Mouse (Mus musculus): ENCODE measurements around the gene Ap3m1. TPM values are rescaled to one million over a fixed set of nuclear protein-coding genes. Genes with fewer than 3 reads are reported as not detected.

The Ap3m1 gene
- polyA plus RNA-seq, 1 experiment from 2014 or later: 64.6 TPM

DNA sequence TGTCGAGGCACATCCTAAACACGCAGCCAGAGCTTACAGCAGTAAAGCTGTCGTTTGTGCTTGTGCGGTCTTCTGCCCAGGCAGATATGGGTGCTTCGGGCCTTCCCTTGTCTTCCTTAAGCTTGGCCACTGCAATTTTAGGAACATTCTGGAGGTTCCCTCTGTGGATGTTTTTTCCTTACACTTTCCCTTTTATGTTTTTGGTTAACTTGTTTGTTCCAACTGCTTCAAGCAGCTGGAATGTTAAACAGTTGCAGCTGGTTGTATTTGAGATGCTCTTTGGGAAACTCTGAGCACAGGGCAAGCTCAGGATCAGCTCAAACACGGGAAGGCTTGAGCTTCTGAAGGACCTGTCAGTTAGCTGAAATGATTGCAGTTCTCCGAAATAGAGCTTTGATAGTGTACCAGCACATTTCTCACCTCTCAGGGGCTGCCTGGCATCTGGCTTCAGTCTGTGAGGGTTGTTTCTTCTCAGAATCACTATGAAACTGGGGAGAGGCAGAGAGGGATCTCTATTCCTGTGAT, 34.6 kb upstream of the Ap3m1 start:
- H3K9ac ChIP-seq: peak overlapping the region; percentile 61
- H3K4me1 ChIP-seq: peaks cover 70% of the 10 kb centered on the region
- ATAC-seq (ENCODE audit: extremely low read depth, insufficient number of reproducible peaks, low FRiP score, low TSS enrichment): no peak
- H3K27ac ChIP-seq (replicated peaks): peak overlapping the region; percentile 89
- H3K27me3 ChIP-seq (replicated peaks): no peaks in the 10 kb centered on the region
- no peaks in the 10 kb centered on the region for H3K9me3 ChIP-seq
- H3K36me3 ChIP-seq: 0 out of 2 replicates have a peak, but pooled peaks cover under 1% of the 10 kb centered on the region
- 27% methylated on average over 7 of the region's 7 CpGs for WGBS
- H3K4me3 ChIP-seq: peak overlapping the region; percentile 16; the same call in 1 of the 2 replicates
- H3K4me2 ChIP-seq: peak overlapping the region; percentile 48

DNA sequence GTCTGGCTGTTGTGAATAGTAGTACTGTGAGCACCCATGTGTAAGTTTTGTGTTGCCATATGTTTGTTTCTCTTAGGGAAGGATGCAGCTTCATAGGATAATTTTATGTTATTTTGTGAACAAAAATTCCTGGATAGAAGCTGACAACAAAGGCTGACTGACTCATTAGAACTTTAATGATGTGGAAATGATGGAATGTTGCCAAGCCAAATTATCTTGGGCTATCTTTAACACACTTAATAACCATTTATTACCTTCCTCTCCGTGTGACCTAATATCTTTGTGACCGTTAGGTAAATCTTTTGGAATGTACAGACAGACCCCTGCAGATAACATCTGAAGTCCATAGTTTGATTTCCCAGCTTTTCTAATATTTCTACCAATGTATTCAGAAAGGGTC, 33.8 kb upstream of the Ap3m1 start:
- Histone ChIP-seq H3K27ac (replicated peaks) (peak overlapping the region; percentile 89), H3K9me3 (no peaks in the 10 kb centered on the region), H3K4me1 (peaks cover 76% of the 10 kb centered on the region), H3K4me2 (no peak overlapping the region; the same call in 1 of the 2 replicates), H3K36me3 (no peaks in the 10 kb centered on the region), H3K9ac (no peak overlapping the region), H3K27me3 (replicated peaks) (no peaks in the 10 kb centered on the region), H3K4me3 (no peak overlapping the region)
- 16% methylated on average over 2 of the region's 2 CpGs for WGBS
- no peak for ATAC-seq (ENCODE audit: extremely low read depth, insufficient number of reproducible peaks, low FRiP score, low TSS enrichment)

- no peak overlapping the region for H3K4me3 ChIP-seq
- H3K4me2 ChIP-seq: no peak overlapping the region
- ATAC-seq (ENCODE audit: extremely low read depth, insufficient number of reproducible peaks, low FRiP score, low TSS enrichment): no peak
- no peaks in the 10 kb centered on the region for H3K9me3 ChIP-seq
- H3K27ac ChIP-seq (replicated peaks): peak overlapping the region; percentile 89
- H3K9ac ChIP-seq: no peak overlapping the region
- WGBS: 61% methylated on average over 5 of the region's 5 CpGs
- H3K27me3 ChIP-seq (replicated peaks): no peaks in the 10 kb centered on the region
- no peaks in the 10 kb centered on the region for H3K36me3 ChIP-seq
- H3K4me1 ChIP-seq: peaks cover 79% of the 10 kb centered on the region
These were observed 33.4 kb upstream of the Ap3m1 start for GRCm38 (mm10) chr14:21085666-21086065.

DNA sequence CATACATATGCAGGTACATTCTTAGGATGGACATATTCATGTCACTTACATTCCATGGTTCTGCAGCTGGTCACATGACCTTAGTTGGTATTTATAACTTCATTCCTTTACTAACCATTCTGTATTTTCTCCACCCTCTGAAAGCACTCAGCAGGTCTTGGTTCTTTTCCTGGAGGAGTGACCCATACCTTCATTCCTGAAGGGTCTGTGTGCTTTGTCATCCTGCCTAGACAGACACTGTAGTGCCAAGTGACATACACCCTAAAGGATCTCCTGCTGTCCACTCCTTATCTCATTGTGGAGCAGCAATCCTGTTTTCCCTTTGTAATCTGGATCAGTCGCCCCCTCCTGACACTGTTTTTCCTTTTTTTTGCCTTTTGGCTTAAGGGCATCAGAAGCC, 30.5 kb upstream of the Ap3m1 start:
- Histone ChIP-seq H3K9ac (no peak overlapping the region), H3K27me3 (replicated peaks) (no peaks in the 10 kb centered on the region), H3K4me1 (peaks cover 72% of the 10 kb centered on the region), H3K36me3 (no peaks in the 10 kb centered on the region), H3K4me3 (no peak overlapping the region), H3K27ac (replicated peaks) (peak overlapping the region; percentile 69), H3K9me3 (no peaks in the 10 kb centered on the region), H3K4me2 (peak overlapping the region; percentile 3; the same call in 1 of the 2 replicates)
- ATAC-seq (ENCODE audit: extremely low read depth, insufficient number of reproducible peaks, low FRiP score, low TSS enrichment): no peak
- 5% methylated on average over 1 of the region's 1 CpGs for WGBS

DNA sequence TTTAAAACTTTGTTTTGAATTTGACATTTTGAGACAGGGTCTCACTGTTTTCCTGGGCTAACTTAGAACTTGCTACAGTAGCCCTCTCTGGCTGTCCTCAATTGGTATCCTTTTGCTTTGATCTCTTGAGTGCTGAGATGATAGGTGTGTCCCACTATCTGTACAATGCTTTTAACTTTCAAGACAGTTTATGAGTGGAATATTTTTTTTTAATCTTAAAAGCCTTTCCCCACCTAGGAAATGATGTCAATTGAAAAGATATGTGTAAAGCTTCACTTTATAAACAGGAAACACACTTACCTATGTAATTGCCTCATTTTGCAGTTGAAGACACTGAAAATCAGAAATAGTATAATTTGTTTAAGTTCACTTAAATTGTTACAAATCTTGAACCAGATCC, 26.2 kb upstream of the Ap3m1 start:
- ATAC-seq (ENCODE audit: extremely low read depth, insufficient number of reproducible peaks, low FRiP score, low TSS enrichment): no peak
- Histone ChIP-seq H3K36me3 (no peaks in the 10 kb centered on the region), H3K4me1 (peaks cover 74% of the 10 kb centered on the region), H3K4me2 (peak overlapping the region; percentile 79), H3K4me3 (peak overlapping the region; percentile 75), H3K27ac (replicated peaks) (peak overlapping the region; percentile 92), H3K9ac (no peak overlapping the region), H3K27me3 (replicated peaks) (no peaks in the 10 kb centered on the region), H3K9me3 (no peaks in the 10 kb centered on the region)

- peak overlapping the region; percentile 79 for H3K4me2 ChIP-seq
- H3K27me3 ChIP-seq (replicated peaks): no peaks in the 10 kb centered on the region
- H3K36me3 ChIP-seq: no peaks in the 10 kb centered on the region
- peak overlapping the region; percentile 75 for H3K4me3 ChIP-seq
- H3K9me3 ChIP-seq: no peaks in the 10 kb centered on the region
- H3K4me1 ChIP-seq: peaks cover 72% of the 10 kb centered on the region
- 25% methylated on average over 4 of the region's 4 CpGs for WGBS
- H3K9ac ChIP-seq: peak overlapping the region; percentile 44; the same call in 1 of the 2 replicates
- no peak for ATAC-seq (ENCODE audit: extremely low read depth, insufficient number of reproducible peaks, low FRiP score, low TSS enrichment)
- H3K27ac ChIP-seq (replicated peaks): peak overlapping the region; percentile 92
These were observed 25.6 kb upstream of the Ap3m1 start for GRCm38 (mm10) chr14:21077939-21078338.

DNA sequence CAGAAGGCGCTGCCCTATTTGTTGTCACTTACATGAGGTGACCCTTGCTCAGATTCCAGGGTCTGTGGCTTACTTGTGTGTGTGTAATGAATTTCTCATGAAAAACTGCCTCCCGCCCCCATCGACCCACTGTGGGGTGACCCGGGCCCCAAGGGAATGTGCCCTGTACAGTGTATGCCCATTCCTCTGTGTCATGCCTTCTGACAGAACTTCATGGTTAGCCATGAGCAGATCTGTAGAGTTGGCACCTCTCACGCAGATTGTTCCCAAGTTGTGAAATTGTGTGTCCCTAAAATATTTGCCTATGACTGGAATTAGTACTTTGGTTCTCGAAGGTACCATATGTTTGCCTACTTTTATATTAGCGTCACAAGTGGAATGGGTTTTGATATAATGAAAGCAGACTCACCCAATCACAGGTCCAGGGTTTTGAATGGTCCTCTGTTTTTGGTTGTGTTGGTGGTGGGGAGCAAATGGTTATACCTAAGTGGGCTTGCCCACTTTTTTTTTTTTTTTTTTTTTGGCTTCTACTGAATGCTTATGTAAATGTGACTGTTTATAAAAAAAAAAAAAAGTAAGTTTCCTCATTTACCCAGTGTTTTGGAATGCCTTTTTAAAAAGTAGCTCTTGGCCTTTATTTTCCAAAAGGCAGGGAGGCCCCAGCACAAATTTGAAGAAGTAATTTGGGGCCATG, 24.3 kb upstream of the Ap3m1 start:
- Histone ChIP-seq H3K27me3 (replicated peaks) (no peaks in the 10 kb centered on the region), H3K36me3 (no peaks in the 10 kb centered on the region), H3K9me3 (no peaks in the 10 kb centered on the region), H3K27ac (replicated peaks) (peak overlapping the region; percentile 92), H3K9ac (peak overlapping the region; percentile 89), H3K4me3 (peak overlapping the region; percentile 75), H3K4me2 (peak overlapping the region; percentile 79), H3K4me1 (peaks cover 64% of the 10 kb centered on the region)
- ATAC-seq (ENCODE audit: extremely low read depth, insufficient number of reproducible peaks, low FRiP score, low TSS enrichment): no peak
- 30% methylated on average over 7 of the region's 7 CpGs for WGBS

GRCm38 (mm10) chr14:21075751-21076500, 23.6 kb upstream of the Ap3m1 start:
- no peaks in the 10 kb centered on the region for H3K9me3 ChIP-seq
- H3K27ac ChIP-seq (replicated peaks): peak overlapping the region; percentile 92
- H3K4me2 ChIP-seq: peak overlapping the region; percentile 79
- peak overlapping the region; percentile 89 for H3K9ac ChIP-seq
- H3K4me3 ChIP-seq: peak overlapping the region; percentile 75
- peaks cover 60% of the 10 kb centered on the region for H3K4me1 ChIP-seq
- no peaks in the 10 kb centered on the region for H3K27me3 ChIP-seq (replicated peaks)
- ATAC-seq (ENCODE audit: extremely low read depth, insufficient number of reproducible peaks, low FRiP score, low TSS enrichment): peak; percentile 99
- H3K36me3 ChIP-seq: no peaks in the 10 kb centered on the region
- under 1% methylated on average over 59 of the region's 59 CpGs for WGBS

- Histone ChIP-seq H3K9ac (no peak overlapping the region), H3K4me3 (peak overlapping the region; percentile 75; the same call in 1 of the 2 replicates)
- 45% methylated on average over 11 of the region's 11 CpGs for WGBS
These were observed 22.4 kb upstream of the Ap3m1 start for GRCm38 (mm10) chr14:21074398-21075320.

DNA sequence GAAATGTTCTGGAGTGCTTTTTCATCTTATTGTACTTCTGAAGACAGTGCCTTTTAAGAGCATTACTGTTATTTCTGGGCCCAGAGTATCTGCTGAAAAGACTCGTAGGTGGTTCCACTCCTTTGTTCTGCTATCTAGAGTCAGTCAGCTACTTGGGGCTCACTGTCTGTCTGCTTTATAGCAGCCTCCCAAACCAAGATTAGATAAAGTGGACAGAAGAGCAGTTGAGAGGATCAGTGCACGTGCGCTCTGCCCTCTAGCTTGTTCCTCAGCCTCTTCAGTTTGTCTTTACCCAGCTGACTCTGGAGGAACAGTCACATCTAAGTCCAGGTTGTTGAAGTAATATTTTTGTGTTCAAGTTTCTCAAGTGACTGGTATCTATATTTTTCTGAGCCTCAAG, 21.7 kb upstream of the Ap3m1 start:
- Histone ChIP-seq H3K27me3 (replicated peaks) (no peaks in the 10 kb centered on the region), H3K4me3 (no peak overlapping the region), H3K27ac (replicated peaks) (peak overlapping the region; percentile 63; the same call in 1 of the 2 replicates), H3K4me2 (peak overlapping the region; percentile 79; the same call in 1 of the 2 replicates), H3K36me3 (no peaks in the 10 kb centered on the region), H3K9me3 (no peaks in the 10 kb centered on the region), H3K9ac (no peak overlapping the region), H3K4me1 (peaks cover 52% of the 10 kb centered on the region)
- 17% methylated on average over 3 of the region's 3 CpGs for WGBS
- ATAC-seq (ENCODE audit: extremely low read depth, insufficient number of reproducible peaks, low FRiP score, low TSS enrichment): no peak

More at GRCm38 (mm10) chr14:21074398-21075320, 22.4 kb upstream of the Ap3m1 start:
- Histone ChIP-seq H3K36me3 (no peaks in the 10 kb centered on the region), H3K4me2 (peak overlapping the region; percentile 79), H3K27ac (replicated peaks) (peak overlapping the region; percentile 92), H3K9me3 (no peaks in the 10 kb centered on the region), H3K27me3 (replicated peaks) (no peaks in the 10 kb centered on the region), H3K4me1 (peaks cover 56% of the 10 kb centered on the region)
- no peak for ATAC-seq (ENCODE audit: extremely low read depth, insufficient number of reproducible peaks, low FRiP score, low TSS enrichment)

Data from heart, embryonic 13.5 days (tissue).